Mouse (Mus musculus) layer of hippocampus, postnatal 25 days (tissue): ENCODE measurements around the gene Ppp1r12a. TPM values are rescaled to one million over a fixed set of nuclear protein-coding genes. Genes with fewer than 3 reads are reported as not detected.

ENCODE experiments used
- DNase-seq, 2 experiments: peaks; one replicate each; pipeline ENCODE4 v3.0.0; 2022; ENCODE audit warnings: mixed read lengths in 2 of 2, low spot score in 1 of 2; ENCODE audit errors: extremely low spot score in 1 of 2
- total RNA-seq, 2 experiments: library from RNA; stranded (reverse); gene quantifications; 2 replicates each; pipeline ENCODE4 v1.2.3; 2021

Ppp1r12a gene
- total RNA-seq, 2 experiments from 2014 or later = 115 to 136 TPM

DNA sequence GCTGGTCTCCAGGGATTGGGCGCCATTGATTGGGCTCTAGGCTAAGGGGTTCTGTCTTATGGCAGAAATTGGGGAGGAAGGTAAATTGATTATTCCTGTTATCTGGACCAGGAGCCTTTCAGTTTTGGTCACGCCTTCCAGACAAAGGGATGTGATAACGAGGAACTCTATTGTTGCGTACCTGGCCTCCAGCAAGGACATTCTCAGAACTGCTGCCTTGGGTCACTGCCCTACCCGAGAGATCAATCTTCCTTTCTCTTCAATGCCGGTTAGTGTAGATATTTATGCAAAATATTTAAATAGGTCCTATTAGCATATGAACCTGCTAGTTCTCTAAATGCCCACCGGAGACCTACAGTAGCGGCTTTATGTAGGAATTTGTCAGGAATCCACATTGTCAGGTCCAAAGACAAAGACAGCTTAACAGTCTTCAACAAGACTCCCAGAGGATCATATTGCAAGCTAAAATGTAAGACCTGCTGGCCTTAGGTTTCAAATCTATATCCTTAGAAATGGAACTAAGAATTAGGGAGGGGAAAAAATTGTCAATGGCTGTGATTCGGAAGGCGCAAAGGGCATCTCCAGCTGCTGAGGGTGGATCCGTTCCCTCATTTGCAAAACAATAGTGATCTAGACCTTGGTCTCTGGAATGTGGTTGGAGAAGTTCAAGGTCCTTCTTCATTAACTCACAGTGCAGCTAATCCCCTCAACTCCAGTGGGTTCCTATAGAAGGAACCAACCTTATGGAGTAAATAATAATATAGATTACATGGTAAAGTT is 124.9 kb downstream of the Ppp1r12a start:
- DNase-seq = no peak

DNA sequence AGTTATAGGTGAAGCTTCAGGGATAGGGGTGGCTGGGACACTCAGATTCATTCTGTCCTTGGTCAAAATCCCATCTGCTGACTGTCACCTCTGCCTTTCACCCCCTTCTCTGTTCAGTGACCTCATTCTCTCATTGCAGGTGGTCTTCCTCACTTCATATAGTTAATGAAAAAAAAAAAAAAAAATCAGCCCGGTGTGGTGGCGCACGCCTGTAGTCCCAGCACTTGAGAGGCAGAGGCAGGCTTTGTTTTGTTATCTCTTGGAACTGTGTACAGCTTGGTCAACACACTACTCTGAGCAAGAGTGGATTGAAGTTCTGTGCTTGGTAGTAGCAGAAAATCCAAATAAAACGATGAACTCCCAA is 125.4 kb downstream of the Ppp1r12a start:
- no peak for DNase-seq

DNA sequence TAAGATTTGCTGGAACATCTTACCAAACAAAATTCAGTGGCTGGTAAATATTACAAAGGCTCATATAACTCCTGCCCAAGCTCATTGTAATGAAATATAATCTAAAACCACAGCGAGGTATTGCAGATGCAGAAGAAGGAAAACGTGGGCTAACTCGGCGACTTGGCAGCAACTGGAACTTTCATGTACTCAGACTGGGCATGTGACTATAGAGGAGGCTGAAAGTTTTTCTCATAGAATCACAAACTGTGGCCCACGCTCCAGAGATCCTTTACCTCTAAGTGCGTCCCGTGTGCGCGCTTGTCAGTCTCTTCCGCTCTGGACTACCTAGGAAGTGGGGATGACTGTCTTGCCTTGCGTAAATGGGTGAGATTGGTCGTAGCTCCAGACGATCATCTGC is 128.1 kb downstream of the Ppp1r12a start:
- no peak for DNase-seq

DNA sequence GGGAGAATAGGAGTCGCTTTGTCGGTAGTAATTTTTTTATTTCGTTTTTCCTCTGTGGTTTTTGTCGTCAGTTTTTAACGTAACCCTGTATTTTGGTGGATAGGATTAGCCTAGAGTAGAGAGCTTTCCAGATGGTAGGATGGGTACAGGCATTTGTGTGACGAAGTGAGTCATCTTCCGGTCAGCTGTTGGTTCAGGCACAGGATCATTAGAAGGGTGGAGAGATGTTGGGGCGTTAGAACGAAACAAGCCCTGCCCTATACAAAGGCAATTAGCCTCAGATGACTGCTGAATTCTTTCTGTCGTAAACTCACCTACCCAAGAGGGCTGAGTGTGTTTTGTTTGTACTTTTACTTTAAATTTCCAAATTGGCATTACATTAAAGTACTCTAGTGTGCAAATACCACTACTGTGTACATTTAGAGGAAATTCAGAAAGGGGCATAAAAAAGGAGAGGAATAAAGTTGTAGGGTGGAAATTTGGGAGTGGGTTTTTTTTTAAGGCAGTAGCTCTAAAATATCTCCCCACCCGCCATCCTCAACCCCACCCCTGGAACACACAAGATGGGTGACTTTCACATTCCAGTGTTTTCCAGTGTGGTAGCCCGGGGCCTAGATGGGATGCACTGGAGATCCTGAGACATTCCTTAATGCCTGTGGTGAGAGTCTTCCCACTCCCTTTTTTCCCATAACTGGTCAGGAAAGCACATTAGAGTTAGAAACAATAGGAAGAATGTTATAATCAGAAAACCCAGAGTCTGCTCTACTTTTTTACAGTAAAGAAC is 129.9 kb downstream of the Ppp1r12a start:
- DNase-seq = no peak

DNA sequence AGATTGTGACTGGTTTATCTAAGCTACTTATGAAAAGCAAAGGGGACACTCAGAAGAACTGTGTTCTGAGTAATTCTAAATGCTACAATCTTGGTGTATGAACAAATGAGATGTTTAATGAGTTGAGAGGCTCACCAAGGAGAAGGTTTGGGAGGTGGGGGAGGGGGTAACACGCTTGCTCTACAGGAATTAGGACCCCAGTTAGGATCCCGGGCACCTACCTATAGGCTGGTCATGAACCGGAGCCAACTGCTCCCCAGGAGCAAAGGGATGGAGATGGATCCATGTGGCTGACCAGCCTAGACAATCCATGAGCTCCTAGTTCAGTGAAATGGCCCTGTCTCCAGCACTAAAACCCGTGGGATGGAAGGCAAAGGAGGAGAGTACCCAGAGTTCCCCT is 130.7 kb downstream of the Ppp1r12a start:
- no peak for DNase-seq

DNA sequence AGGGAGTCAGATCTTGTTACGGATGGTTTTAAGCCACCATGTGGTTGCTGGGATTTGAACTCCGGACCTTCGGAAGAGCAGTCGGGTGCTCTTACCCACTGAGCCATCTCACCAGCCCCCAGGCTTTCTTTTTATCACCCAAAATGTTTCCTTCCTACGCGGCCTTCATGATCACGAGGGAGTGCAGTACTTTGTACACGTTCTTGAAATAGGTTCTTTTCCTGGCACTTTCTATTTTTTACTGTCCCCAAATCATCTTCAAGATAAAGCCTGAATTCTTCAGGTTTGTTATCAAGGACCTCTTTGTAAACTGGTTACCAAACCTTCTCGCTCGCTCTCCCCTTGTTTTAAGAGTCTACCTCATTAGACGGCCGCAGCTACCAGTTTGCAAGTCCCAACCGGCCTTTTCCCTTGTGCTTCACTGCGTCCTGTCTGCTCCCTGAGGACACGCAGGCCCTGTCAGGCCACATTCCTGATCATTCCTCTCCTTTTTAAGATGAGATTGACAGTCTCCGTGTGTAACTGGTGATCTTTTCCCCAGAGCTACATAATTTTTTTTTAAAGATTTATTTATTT is 131.7 kb downstream of the Ppp1r12a start:
- DNase-seq = no peak

DNA sequence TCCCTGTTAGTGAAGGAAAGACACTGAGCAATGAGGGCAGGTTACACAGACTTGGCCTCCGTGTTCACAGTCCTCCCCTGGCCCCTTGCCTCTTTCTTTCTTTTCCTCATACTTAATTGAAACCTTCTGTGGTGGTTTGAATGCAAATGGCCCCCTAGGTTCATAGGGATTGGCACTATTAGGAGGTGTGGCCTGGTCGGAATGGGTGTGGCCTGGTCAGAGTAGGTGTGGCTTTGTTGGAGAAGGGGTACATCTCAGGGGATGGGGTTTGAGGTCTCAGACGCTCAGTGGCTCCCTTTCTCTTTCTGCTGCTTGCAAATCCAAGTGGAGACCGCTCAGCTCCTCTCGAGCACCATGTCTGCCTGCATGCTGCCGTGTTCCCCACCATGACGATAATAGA is 132.8 kb downstream of the Ppp1r12a start:
- DNase-seq = no peak

DNA sequence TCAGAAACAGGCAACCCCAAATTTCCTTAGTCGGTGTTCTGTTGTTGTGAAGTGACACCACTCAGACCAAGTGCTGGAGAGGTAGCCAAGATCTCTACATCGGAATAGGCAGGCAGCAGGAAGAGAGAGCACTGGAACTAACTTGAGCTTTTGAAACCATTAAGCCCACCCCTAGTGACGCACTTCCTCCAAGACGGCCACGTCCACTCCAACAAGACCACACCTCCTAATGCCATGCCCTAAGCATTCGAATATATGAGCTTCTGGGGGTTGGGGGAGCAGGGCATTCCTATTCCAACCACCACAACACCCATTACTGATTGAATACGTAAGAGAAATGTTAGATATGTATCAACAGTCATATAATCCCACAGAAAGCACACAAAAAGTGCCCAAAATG is 134.5 kb downstream of the Ppp1r12a start:
- no peak for DNase-seq

DNA sequence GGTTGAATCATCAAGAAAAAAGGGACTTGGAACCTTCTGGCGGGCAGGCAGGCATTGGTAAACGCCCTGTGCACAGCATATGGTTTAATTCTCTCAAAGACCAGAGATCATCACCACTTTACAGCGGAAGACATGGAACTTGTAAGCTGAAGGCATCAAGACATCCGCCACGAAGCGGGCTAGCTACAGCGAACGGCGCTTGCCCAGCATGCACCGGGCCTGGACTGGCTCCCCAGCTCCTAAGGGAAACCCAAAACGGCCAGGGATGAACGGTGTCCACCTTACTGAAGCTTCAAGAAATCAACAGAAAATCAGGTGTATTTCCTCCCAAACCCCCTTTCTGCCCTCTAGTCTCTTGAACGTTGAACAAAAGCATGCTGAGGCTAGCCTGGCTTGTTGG is 136.3 kb downstream of the Ppp1r12a start:
- no peak for DNase-seq

DNA sequence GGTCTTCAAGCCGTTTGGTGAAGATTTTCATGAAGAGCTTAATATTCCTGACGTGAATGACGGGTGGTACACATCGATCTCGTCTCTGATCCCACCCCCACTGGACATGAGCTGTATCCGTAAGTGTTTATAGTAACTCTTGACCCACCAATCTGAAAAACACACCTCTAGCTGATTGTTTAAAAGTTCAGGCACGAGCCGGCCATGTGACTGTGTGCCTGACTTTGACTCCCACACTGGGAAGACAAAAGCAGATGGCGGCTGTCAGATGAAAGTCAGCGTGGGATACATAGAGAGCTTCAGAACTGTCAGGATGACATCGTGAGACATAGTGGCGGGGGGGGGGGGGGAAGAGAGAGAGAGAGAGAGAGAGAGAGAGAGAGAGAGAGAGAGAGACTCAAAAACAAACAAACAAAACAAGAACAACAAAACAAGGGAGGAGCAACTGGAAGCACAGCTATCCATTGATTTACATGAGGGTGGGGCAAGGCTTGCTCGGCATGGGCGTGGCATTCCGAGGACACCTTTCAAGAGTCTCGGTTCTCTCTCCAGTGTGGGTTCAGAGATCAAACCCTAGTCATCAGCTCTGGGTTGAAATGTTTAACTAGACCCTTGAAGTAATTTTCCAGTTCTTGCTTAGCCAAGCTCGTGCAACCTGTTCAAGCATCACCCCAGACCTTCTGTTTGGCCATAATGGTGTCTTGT is 137.0 kb downstream of the Ppp1r12a start:
- DNase-seq = no peak

DNA sequence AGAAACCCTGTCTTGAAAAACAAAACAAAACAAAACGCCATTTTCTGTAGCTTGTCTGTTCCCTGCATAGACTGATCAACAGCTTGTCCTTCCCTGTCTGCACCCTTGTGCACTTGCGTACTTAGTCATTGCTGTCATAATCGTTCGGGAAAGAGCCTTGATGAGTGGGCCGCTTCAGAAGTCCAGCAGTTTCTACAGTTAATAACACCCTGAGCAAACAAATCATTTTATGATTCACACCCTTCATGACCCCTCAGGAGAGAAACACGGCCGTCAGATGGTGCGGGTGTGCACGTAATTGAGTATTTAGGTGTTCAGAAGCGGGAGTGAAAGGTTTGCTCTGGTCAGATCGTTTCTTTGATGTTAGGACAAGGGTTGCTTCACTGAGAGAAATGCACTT is 137.8 kb downstream of the Ppp1r12a start:
- DNase-seq = no peak

DNA sequence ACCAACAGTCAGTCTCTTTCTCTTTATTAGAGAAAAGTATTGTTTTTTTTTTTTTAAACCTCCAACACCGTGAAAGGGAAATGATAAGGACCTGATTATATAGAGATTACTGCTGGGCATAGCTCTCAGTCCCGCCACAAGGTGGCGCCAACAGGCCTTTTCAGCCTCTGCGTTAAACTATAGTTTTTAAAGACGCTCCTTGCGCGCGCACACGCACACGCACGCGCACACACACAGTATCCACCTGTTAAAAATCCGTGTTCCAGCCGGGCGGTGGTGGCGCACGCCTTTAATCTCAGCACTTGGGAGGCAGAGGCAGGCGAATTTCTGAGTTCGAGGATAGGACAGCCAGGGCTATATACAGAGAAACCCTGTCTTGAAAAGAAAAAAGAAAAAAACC is 138.8 kb downstream of the Ppp1r12a start:
- peak; percentile 70 to 86 for DNase-seq

DNA sequence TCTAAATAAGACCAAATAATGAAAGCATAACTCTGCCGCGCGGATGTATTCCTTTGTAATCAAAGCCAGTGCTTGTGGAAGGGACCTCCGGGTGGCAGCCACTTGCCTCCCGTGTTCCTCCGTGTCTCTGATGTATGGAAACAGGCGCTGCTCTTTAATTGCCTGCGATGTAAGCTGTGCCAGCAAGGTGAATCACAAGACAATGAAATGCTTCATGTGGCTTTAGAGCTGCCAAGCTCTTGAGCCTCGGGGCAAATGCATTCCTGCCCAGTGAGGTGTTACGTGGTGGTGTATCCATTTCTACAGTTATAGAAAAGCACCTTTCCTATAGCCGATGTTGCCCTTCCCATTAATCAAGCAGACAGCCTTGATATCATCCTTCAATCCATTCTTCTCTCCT is 145.8 kb downstream of the Ppp1r12a start:
- no peak for DNase-seq

DNA sequence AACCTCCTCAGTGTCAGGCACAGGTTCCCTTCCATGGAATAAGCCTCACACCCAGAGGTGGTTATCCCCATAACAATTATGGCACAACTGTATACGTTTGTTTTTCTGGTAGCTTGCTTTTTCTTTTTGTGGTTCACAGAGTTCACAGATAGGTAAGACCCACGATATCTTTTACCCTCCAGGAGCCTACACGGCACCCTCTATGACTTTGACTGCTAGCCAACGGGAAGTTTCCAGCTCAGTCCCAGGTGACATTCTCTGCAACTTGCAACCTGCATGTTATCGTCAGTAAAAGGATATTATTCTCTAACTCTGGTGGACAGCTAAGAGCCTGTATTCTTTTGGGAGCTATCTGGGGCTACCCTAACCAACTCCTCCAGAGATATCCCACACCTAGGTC is 148.2 kb downstream of the Ppp1r12a start:
- no peak for DNase-seq

DNA sequence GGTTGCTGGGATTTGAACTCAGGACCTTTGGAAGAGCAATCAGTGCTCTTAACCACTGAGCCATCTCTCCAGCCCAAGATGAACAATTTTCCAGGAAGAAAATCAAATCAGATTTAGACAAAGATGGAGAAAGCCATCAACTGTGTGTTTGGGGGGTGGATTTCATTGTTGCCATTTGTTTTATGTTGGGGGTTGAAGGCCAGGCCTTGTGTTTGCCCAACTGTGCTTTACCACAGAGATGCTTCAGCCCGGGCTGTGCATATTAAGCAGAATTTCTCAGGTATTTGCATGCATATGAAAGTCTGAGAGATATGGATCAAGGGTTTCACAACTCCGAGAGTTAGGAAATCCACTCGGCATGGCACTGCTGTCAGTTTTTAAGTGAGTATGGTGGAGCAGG is 149.4 kb downstream of the Ppp1r12a start:
- DNase-seq = no peak

DNA sequence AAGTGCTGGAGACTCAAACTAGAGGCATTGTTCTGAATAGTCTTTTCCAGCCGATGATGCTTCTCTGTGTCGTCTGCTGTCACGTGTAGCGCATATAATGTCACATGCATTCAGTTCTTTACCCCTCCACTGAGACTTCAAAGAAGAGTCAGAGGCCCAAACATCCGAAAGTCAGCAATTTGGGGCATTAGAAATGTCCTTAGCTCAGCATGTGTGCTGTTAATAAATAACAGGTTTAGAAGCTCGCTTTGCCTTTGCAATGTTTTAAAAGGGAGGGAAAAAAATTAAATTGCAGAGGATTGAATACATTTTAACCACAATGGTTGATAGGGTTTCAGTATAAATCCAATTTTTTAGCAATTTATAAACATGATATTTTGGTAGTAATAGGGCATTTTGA is 151.9 kb downstream of the Ppp1r12a start:
- no peak for DNase-seq

DNA sequence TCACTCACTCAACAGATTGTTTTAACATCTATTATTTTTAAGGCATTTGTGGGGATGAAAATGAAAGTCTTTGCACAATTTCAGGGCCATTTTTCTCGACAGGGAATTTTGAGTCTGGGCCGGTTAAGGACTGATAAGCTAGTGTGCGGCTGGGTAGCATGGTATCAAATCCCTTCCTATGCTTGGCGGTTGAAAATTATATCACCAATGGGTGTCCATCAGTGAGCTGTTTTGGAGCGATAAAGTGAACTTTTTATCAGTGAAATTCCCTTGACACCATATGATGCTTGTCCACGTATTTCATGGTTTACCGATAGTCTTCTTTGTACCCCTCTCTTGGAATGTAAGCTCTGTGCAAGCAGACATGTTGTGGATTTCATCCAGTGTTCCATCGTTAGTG is 152.4 kb downstream of the Ppp1r12a start:
- no peak for DNase-seq

DNA sequence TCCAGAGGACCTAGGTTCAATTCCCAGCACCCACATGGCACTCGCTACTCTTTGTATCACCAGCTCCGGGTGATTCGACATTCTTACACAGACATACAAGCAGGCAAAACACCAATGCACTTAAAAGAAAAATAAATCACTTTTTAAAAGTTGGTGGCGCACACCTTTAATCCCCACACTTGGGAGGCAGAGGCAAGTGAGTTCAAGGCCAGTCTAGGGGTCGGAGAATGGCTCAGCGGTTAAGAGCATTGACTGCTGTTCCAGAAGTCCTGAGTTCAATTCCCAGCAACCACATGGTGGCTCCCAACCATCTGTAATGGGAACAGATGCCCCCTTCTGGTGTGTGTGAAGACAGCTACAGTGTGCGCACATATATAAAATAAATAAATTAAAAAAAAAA is 153.2 kb downstream of the Ppp1r12a start:
- DNase-seq = no peak

DNA sequence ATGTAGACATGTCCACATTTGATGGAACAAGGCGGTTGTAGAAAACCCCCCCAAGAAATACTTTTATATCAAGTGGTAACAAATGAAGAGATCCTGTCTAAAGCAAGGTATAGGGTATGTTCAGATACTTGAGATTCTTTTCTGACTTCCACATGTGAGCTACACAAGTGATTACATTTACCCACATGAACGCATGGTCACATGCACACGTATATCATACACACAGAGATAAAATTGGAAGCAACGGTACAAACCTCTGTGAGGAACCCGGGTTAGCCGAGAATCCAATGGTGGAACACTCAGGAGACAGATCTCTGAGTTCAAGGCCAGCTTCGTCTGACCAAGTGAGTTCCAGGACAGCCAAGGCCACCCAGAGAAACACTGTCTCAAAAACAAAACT is 166.4 kb downstream of the Ppp1r12a start:
- DNase-seq = no peak

DNA sequence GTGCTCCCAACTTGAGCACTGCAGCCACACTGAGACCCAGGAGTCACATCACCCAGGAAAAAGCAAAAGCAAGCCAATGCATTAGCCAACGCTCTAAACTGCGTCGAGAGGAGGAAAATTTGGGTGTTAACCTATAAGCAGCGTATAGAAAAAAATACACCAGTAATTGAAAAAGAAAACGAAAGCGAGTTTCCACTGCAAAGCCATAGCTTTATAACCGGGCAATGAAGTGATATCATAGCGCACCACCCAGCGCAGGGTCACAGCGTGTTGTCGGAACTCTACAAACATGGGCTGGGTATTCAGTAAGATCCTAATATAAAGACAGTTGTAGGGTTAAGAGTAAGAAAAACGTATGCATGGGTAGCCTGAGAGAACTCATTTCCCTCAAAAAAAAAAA is 167.0 kb downstream of the Ppp1r12a start:
- no peak for DNase-seq

DNA sequence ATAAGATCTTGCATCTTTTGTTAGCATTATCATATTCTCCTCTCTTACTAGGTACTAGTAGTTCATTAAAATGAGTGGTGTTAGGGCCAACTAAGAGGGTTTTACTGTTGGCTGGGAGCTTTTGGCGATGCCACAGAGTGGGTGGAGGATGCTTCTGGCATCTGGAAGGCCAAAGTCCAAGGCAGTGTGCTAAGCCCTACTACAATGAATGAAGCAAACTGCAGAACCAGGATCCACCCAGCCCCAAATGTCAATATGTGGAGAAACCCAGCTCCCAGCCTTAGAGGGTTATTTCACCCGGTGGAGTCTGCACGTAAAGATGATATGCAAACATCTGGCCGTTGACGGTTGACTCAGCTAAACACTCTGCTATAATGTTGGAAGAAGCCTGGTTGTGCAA is 167.8 kb downstream of the Ppp1r12a start:
- DNase-seq = no peak
